Mouse (Mus musculus) MEL (cell line): ENCODE measurements around the gene Pdia2. TPM values are rescaled to one million over a fixed set of nuclear protein-coding genes. Genes with fewer than 3 reads are reported as not detected.
A peak's percentile ranks its signal among the peaks of the same experiment; 100 is the strongest.

Source experiments
- DNase-seq: peaks from one replicate; pipeline ENCODE4 v3.0.0; 2011; ENCODE audit warnings: low read depth, low spot score
- H3K27ac ChIP-seq: 2 replicates; pipeline ENCODE4 v1.5.1; 2012; ENCODE audit warnings: low read depth, mild to moderate bottlenecking, control low read depth, low read length, moderate library complexity; ENCODE audit not compliant: control insufficient read depth
- H3K27me3 ChIP-seq, 2 experiments: fragments of 150-350 bp in 1 of 2; sonication (generic) in 1 of 2; 2 replicates each; pipeline ENCODE4 v1.6.1; 2012; ENCODE audit warnings: low read length in 2 of 2, mild to moderate bottlenecking in 2 of 2, improper control_type of control experiment in 1 of 2, moderate library complexity in 1 of 2; ENCODE audit not compliant: insufficient read depth in 2 of 2, control insufficient read depth in 1 of 2
- H3K36me3 ChIP-seq, 2 experiments: 2 replicates each; pipeline ENCODE4 v1.6.1; 2012 to 2014; ENCODE audit warnings: low read length in 2 of 2, improper control_type of control experiment in 1 of 2, inconsistent platforms in 1 of 2, mild to moderate bottlenecking in 1 of 2; ENCODE audit not compliant: insufficient read depth in 2 of 2, control insufficient read depth in 1 of 2
- H3K4me1 ChIP-seq, 2 experiments: fragments of 150-350 bp in 1 of 2; sonication (generic) in 1 of 2; 2 replicates each; pipeline ENCODE4 v1.6.1; 2012; ENCODE audit warnings: low read length in 2 of 2, improper control_type of control experiment in 1 of 2, mild to moderate bottlenecking in 1 of 2; ENCODE audit not compliant: insufficient read depth in 2 of 2, control insufficient read depth in 1 of 2
- H3K4me3 ChIP-seq, 2 experiments: fragments of 150-350 bp in 1 of 2; sonication (generic) in 1 of 2; 2 replicates each; pipeline ENCODE4 v1.5.1; 2012; ENCODE audit warnings: low read depth in 2 of 2, low read length in 2 of 2, mild to moderate bottlenecking in 2 of 2, moderate library complexity in 2 of 2, control low read depth in 1 of 2, improper control_type of control experiment in 1 of 2; ENCODE audit not compliant: control insufficient read depth in 1 of 2, insufficient read depth in 1 of 2
- H3K79me2 ChIP-seq: 2 replicates; pipeline ENCODE4 v1.6.1; 2012; ENCODE audit warnings: mild to moderate bottlenecking, low read length, moderate library complexity; ENCODE audit not compliant: control insufficient read depth, poor library complexity, insufficient read depth
- H3K9ac ChIP-seq: 2 replicates; pipeline ENCODE4 v1.6.1; 2012; ENCODE audit warnings: low read depth, mild to moderate bottlenecking, control low read depth, low read length, moderate library complexity; ENCODE audit not compliant: control insufficient read depth, poor library complexity, severe bottlenecking
- H3K9me3 ChIP-seq: fragments of 150-350 bp; sonication (generic); replicated peaks from 2 replicates; pipeline ENCODE4 v1.6.1; 2012; ENCODE audit warnings: mild to moderate bottlenecking, low read length, improper control_type of control experiment, moderate library complexity; ENCODE audit not compliant: insufficient read depth
- BHLHE40 ChIP-seq: IDR thresholded peaks from 2 replicates; pipeline ENCODE4 v1.6.1; 2012; ENCODE audit warnings: low read depth, mild to moderate bottlenecking, inconsistent platforms, low read length, improper control_type of control experiment, borderline replicate concordance
- CHD1 ChIP-seq: IDR thresholded peaks from 2 replicates; pipeline ENCODE4 v1.6.1; 2012; ENCODE audit warnings: low read depth, mild to moderate bottlenecking, inconsistent platforms, low read length, improper control_type of control experiment
- CTCF ChIP-seq, 3 experiments: IDR thresholded peaks in 2 of 3; conservative IDR thresholded peaks in 1 of 3; 2 replicates each; pipeline ENCODE4 v1.5.1; 2011 to 2012; ENCODE audit warnings: low read length in 3 of 3, low read depth in 2 of 3, mild to moderate bottlenecking in 2 of 3, improper control_type of control experiment in 1 of 3, inconsistent platforms in 1 of 3, mixed read lengths in 1 of 3, moderate library complexity in 1 of 3; ENCODE audit not compliant: control insufficient read depth in 1 of 3, insufficient read depth in 1 of 3, poor library complexity in 1 of 3, severe bottlenecking in 1 of 3
- E2F4 ChIP-seq: IDR thresholded peaks from 2 replicates; pipeline ENCODE4 v1.6.1; 2011; ENCODE audit warnings: low read depth, low read length, improper control_type of control experiment, borderline replicate concordance
- ETS1 ChIP-seq: IDR thresholded peaks from 2 replicates; pipeline ENCODE4 v1.6.1; 2012; ENCODE audit warnings: low read depth, mild to moderate bottlenecking, inconsistent platforms, low read length, improper control_type of control experiment, moderate library complexity
- GABPA ChIP-seq: IDR thresholded peaks from 2 replicates; pipeline ENCODE4 v1.6.1; 2012; ENCODE audit warnings: low read depth, mild to moderate bottlenecking, inconsistent platforms, low read length, improper control_type of control experiment, moderate library complexity
- GATA1 ChIP-seq: IDR thresholded peaks from 2 replicates; pipeline ENCODE4 v1.6.1; 2011; ENCODE audit warnings: low read depth, low read length, improper control_type of control experiment
- HCFC1 ChIP-seq: IDR thresholded peaks from 2 replicates; pipeline ENCODE4 v1.6.1; 2012; ENCODE audit warnings: low read depth, mild to moderate bottlenecking, inconsistent platforms, low read length, improper control_type of control experiment, moderate library complexity
- KAT2A ChIP-seq: conservative IDR thresholded peaks from 2 replicates; pipeline ENCODE4 v1.6.1; 2012; ENCODE audit warnings: low read depth, low read length, improper control_type of control experiment, inconsistent platforms
- MAX ChIP-seq: IDR thresholded peaks from 2 replicates; pipeline ENCODE4 v1.6.1; 2011; ENCODE audit warnings: low read length, improper control_type of control experiment
- MAZ ChIP-seq: IDR thresholded peaks from 2 replicates; pipeline ENCODE4 v1.6.1; 2012; ENCODE audit warnings: low read depth, mild to moderate bottlenecking, inconsistent platforms, low read length, improper control_type of control experiment
- MEF2A ChIP-seq: IDR thresholded peaks from 2 replicates; pipeline ENCODE4 v1.6.1; 2014; ENCODE audit warnings: low read depth, mild to moderate bottlenecking, inconsistent platforms, low read length, improper control_type of control experiment; ENCODE audit not compliant: poor library complexity, insufficient replicate concordance, severe bottlenecking; ENCODE audit errors: extremely low read depth
- MXI1 ChIP-seq: IDR thresholded peaks from 2 replicates; pipeline ENCODE4 v1.6.1; 2011; ENCODE audit warnings: mild to moderate bottlenecking, low read depth, low read length, improper control_type of control experiment
- MYB ChIP-seq: IDR thresholded peaks from 2 replicates; pipeline ENCODE4 v1.6.1; 2011; ENCODE audit warnings: mild to moderate bottlenecking, low read depth, low read length, improper control_type of control experiment
- MYC ChIP-seq: IDR thresholded peaks from 2 replicates; pipeline ENCODE4 v1.6.1; 2011; ENCODE audit warnings: low read depth, mild to moderate bottlenecking, low read length, improper control_type of control experiment, moderate library complexity
- NELFE ChIP-seq: IDR thresholded peaks from 2 replicates; pipeline ENCODE4 v1.6.1; 2011; ENCODE audit warnings: low read depth, low read length, improper control_type of control experiment
- POLR2A ChIP-seq, 2 experiments: IDR thresholded peaks; 2 replicates each; pipeline ENCODE4 v1.6.1; 2011 to 2012; ENCODE audit warnings: low read length in 2 of 2, mild to moderate bottlenecking in 2 of 2, control low read depth in 1 of 2, improper control_type of control experiment in 1 of 2, low read depth in 1 of 2, moderate library complexity in 1 of 2; ENCODE audit not compliant: control insufficient read depth in 1 of 2, insufficient read depth in 1 of 2, poor library complexity in 1 of 2
- POLR2AphosphoS2 ChIP-seq: IDR thresholded peaks from 2 replicates; pipeline ENCODE4 v1.6.1; 2011; ENCODE audit warnings: low read length, improper control_type of control experiment
- POLR2AphosphoS5 ChIP-seq: IDR thresholded peaks from 2 replicates; pipeline ENCODE4 v1.6.1; 2012; ENCODE audit warnings: low read depth, borderline replicate concordance, mild to moderate bottlenecking, inconsistent platforms, low read length, moderate library complexity, mixed read lengths
- RAD21 ChIP-seq: IDR thresholded peaks from 2 replicates; pipeline ENCODE4 v1.6.1; 2011; ENCODE audit warnings: mild to moderate bottlenecking, low read depth, low read length, improper control_type of control experiment
- SIN3A ChIP-seq: IDR thresholded peaks from 2 replicates; pipeline ENCODE4 v1.6.1; 2012; ENCODE audit warnings: low read length, improper control_type of control experiment, inconsistent platforms
- TCF12 ChIP-seq: IDR thresholded peaks from 2 replicates; pipeline ENCODE4 v1.6.1; 2014; ENCODE audit warnings: low read depth, mild to moderate bottlenecking, inconsistent platforms, low read length, improper control_type of control experiment, moderate library complexity
- USF1 ChIP-seq: IDR thresholded peaks from 2 replicates; pipeline ENCODE4 v1.6.1; 2014; ENCODE audit warnings: low read depth, mild to moderate bottlenecking, inconsistent platforms, low read length, improper control_type of control experiment, moderate library complexity
- ZC3H11A ChIP-seq: IDR thresholded peaks from 2 replicates; pipeline ENCODE4 v1.6.1; 2012; ENCODE audit warnings: low read depth, mild to moderate bottlenecking, inconsistent platforms, low read length, improper control_type of control experiment
- ZKSCAN1 ChIP-seq: IDR thresholded peaks from 2 replicates; pipeline ENCODE4 v1.6.1; 2012; ENCODE audit warnings: low read depth, mild to moderate bottlenecking, inconsistent platforms, low read length, improper control_type of control experiment, moderate library complexity
- polyA plus RNA-seq, 2 experiments: library from polyadenylated mRNA; stranded (reverse) in 1 of 2; unstranded in 1 of 2; fragments of >175 nt in 1 of 2; fragments of >200 nt in 1 of 2; gene quantifications; 2 replicates each; pipeline versions ENCODE4 v1.2.1 to v1.2.4; 2012; ENCODE audit warnings: low replicate concordance in 2 of 2, low read depth in 1 of 2; ENCODE audit not compliant: insufficient read length in 2 of 2, insufficient read depth in 1 of 2, missing spikeins in 1 of 2
- total RNA-seq: library from RNA; depleted of rRNA; stranded (reverse); fragments of 300-350 nt; gene quantifications from 2 replicates; pipeline ENCODE4 v1.2.3, GENCODE M21; 2012

Gene Pdia2
- total and polyA plus RNA-seq, 3 experiments: 11.2 to 13.6 TPM; not detected in 1

GRCm38 (mm10) chr17:26202737-26203136 lies 3.9 kb upstream of the Pdia2 start, which contains the start of gene Rgs11:
Rgs11 (plus strand) TSS chr17:26202951.
- DNase-seq: peak; percentile 75
- Histone ChIP-seq H3K4me3 (peak within 1 kb of the TSS; percentile 66 to 89), H3K4me1 (peaks cover 12 to 37% of the 10 kb centered on the region in 2 experiments), H3K36me3 (peaks cover 0 to 17% of the 10 kb centered on the region in 2 experiments; a peak in 2 of 4 replicates), H3K27me3 (no peaks in the 10 kb centered on the region), H3K79me2 (peaks cover 7% of the 10 kb centered on the region; the same call in 1 of the 2 replicates), H3K9me3 (no peaks in the 10 kb centered on the region), H3K9ac (peak within 1 kb of the TSS; percentile 57), H3K27ac (no peak within 1 kb of the TSS)
- no peak for TF ChIP-seq POLR2AphosphoS5
- TF ChIP-seq MYB: no peak
- TF ChIP-seq GATA1: no peak
- 0 out of 2 replicates have a peak, but pooled peaks have one; percentile 4 for TF ChIP-seq TCF12
- no peak for TF ChIP-seq GABPA
- TF ChIP-seq BHLHE40: no peak
- TF ChIP-seq CTCF (IDR thresholded peaks at IDR 0.05 in 2 of 3, conservative IDR thresholded peaks at IDR 0.05 in 1 of 3; ENCODE audit: control insufficient read depth in 1 of 3, insufficient read depth in 1 of 3, low read depth in 2 of 3, low read length in 3 of 3, poor library complexity in 1 of 3, severe bottlenecking in 1 of 3): no peak
- TF ChIP-seq USF1: no peak
- TF ChIP-seq POLR2AphosphoS2: no peak
- peak; percentile 78; the same call in 1 of the 2 replicates for TF ChIP-seq MAZ
- no peak for TF ChIP-seq ZKSCAN1
- no peak for TF ChIP-seq POLR2A (IDR thresholded peaks at IDR 0.05; ENCODE audit: control insufficient read depth in 1 of 2, insufficient read depth in 1 of 2, low read depth in 1 of 2, low read length in 2 of 2, poor library complexity in 1 of 2)
- no peak for TF ChIP-seq MAX
- no peak for TF ChIP-seq HCFC1
- TF ChIP-seq ETS1: no peak
- TF ChIP-seq SIN3A: 0 out of 2 replicates have a peak, but pooled peaks have one; percentile 63

- Histone ChIP-seq H3K27me3 (no peaks in the 10 kb centered on the region), H3K36me3 (peaks cover 3 to 17% of the 10 kb centered on the region in 2 experiments; a peak in 3 of 4 replicates), H3K79me2 (peaks cover 7% of the 10 kb centered on the region; the same call in 1 of the 2 replicates), H3K4me1 (peaks cover 12 to 38% of the 10 kb centered on the region in 2 experiments), H3K9ac (no peak overlapping the region), H3K4me3 (peak overlapping the region in 1 of 2 experiments; percentile 34; a peak in 1 of 4 replicates), H3K27ac (no peak overlapping the region), H3K9me3 (no peaks in the 10 kb centered on the region)
- DNase-seq: no peak
- TF ChIP-seq MXI1 (no peak), POLR2AphosphoS2 (no peak), RAD21 (no peak), USF1 (no peak), E2F4 (no peak), MYC (no peak), ZC3H11A (no peak), NELFE (no peak), GABPA (no peak), MAZ (no peak), ETS1 (no peak), POLR2AphosphoS5 (no peak), BHLHE40 (no peak), HCFC1 (no peak), MEF2A (no peak), CHD1 (no peak), KAT2A (no peak)
Observed at GRCm38 (mm10) chr17:26201998-26202397, 3.1 kb upstream of the Pdia2 start.
